Mouse (Mus musculus): ENCODE results near the gene Cadm2. TPM values are rescaled to one million over a fixed set of nuclear protein-coding genes. Genes with fewer than 3 reads are reported as not detected.

The Cadm2 gene
- total RNA-seq, 1 experiment from 2014 or later = 1.2 TPM

- DNase-seq = no peak
Measured at GRCm38 (mm10) chr16:66694783-66695182, 925.9 kb downstream of the Cadm2 start.

GRCm38 (mm10) chr16:66677241-66677640 is 943.5 kb downstream of the Cadm2 start:
- DNase-seq = no peak

- DNase-seq = no peak
Measured at GRCm38 (mm10) chr16:66651013-66651362, 969.7 kb downstream of the Cadm2 start.

- DNase-seq = no peak
Measured at GRCm38 (mm10) chr16:66650348-66651012, 970.2 kb downstream of the Cadm2 start.

- DNase-seq = no peak
Measured at GRCm38 (mm10) chr16:66647798-66648197, 972.9 kb downstream of the Cadm2 start.

GRCm38 (mm10) chr16:66643606-66644005 is 977.1 kb downstream of the Cadm2 start:
- DNase-seq = no peak

GRCm38 (mm10) chr16:66627527-66627926 is 993.2 kb downstream of the Cadm2 start:
- no peak for DNase-seq

GRCm38 (mm10) chr16:66622423-66622822 is 998.3 kb downstream of the Cadm2 start:
- no peak for DNase-seq

- DNase-seq = no peak
Measured at GRCm38 (mm10) chr16:66612624-66613023, 1008.1 kb downstream of the Cadm2 start.
